Mouse (Mus musculus) myocyte (in vitro differentiated cells): ENCODE data around the gene Ninj2. TPM values are rescaled to one million over a fixed set of nuclear protein-coding genes. Genes with fewer than 3 reads are reported as not detected.

Experiments used
- H3K27me3 ChIP-seq: one replicate; pipeline ENCODE4 v1.6.1; 2011; ENCODE audit not compliant: control insufficient read depth, insufficient read depth, insufficient read length
- H3K36me3 ChIP-seq: one replicate; pipeline ENCODE4 v1.6.1; 2011; ENCODE audit not compliant: control insufficient read depth, insufficient read depth
- H3K4me2 ChIP-seq: one replicate; pipeline ENCODE4 v1.6.1; 2011; ENCODE audit warnings: low read depth, control low read depth
- H3K4me3 ChIP-seq: one replicate; pipeline ENCODE4 v1.5.1; 2011; ENCODE audit warnings: mild to moderate bottlenecking, control low read depth, moderate library complexity
- H3K79me2 ChIP-seq: one replicate; pipeline ENCODE4 v1.6.1; 2011; ENCODE audit not compliant: control insufficient read depth, insufficient read depth
- H3ac ChIP-seq: one replicate; pipeline ENCODE4 v1.6.1; 2011; ENCODE audit not compliant: control insufficient read depth, insufficient read length
- CEBPB ChIP-seq: IDR thresholded peaks from 2 replicates; pipeline ENCODE4 v1.6.1; 2011; ENCODE audit warnings: mild to moderate bottlenecking, moderate library complexity; ENCODE audit not compliant: poor library complexity, insufficient read depth, severe bottlenecking
- E2F4 ChIP-seq: IDR thresholded peaks from one replicate; pipeline ENCODE4 v1.6.1; 2011; ENCODE audit warnings: mild to moderate bottlenecking, control low read depth, moderate library complexity; ENCODE audit not compliant: insufficient read depth
- MAX ChIP-seq: IDR thresholded peaks from one replicate; pipeline ENCODE4 v1.6.1; 2011; ENCODE audit warnings: low read depth, mild to moderate bottlenecking, control low read depth
- MYOD1 ChIP-seq, 3 experiments: IDR thresholded peaks; one replicate each; pipeline ENCODE4 v1.6.1; 2011; ENCODE audit warnings: control low read depth in 2 of 3, low read depth in 2 of 3, mild to moderate bottlenecking in 2 of 3, moderate library complexity in 1 of 3; ENCODE audit not compliant: insufficient read length in 2 of 3, control insufficient read depth in 1 of 3
- MYOG ChIP-seq, 3 experiments: IDR thresholded peaks; one replicate each; pipeline ENCODE4 v1.6.1; 2011; ENCODE audit warnings: control low read depth in 2 of 3, low read depth in 2 of 3, mild to moderate bottlenecking in 2 of 3; ENCODE audit not compliant: insufficient read length in 2 of 3, control insufficient read depth in 1 of 3, insufficient read depth in 1 of 3
- POLR2A ChIP-seq: IDR thresholded peaks from one replicate; pipeline ENCODE4 v1.6.1; 2011; ENCODE audit warnings: low read depth, mild to moderate bottlenecking, control low read depth, moderate library complexity; ENCODE audit not compliant: insufficient read length
- POLR2AphosphoS2 ChIP-seq: IDR thresholded peaks from one replicate; pipeline ENCODE4 v1.6.1; 2011; ENCODE audit warnings: low read depth, control low read depth; ENCODE audit not compliant: insufficient read length
- REST ChIP-seq: IDR thresholded peaks from one replicate; pipeline ENCODE4 v1.6.1; 2011; ENCODE audit warnings: mild to moderate bottlenecking, control low read depth, moderate library complexity; ENCODE audit not compliant: insufficient read depth, insufficient read length
- SRF ChIP-seq: IDR thresholded peaks from one replicate; pipeline ENCODE4 v1.6.1; 2011; ENCODE audit warnings: low read depth; ENCODE audit not compliant: control insufficient read depth, insufficient read length
- TCF12 ChIP-seq: IDR thresholded peaks from one replicate; pipeline ENCODE4 v1.6.1; 2011; ENCODE audit warnings: mild to moderate bottlenecking, control low read depth; ENCODE audit not compliant: poor library complexity, insufficient read depth, severe bottlenecking
- TCF3 ChIP-seq: IDR thresholded peaks from one replicate; pipeline ENCODE4 v1.6.1; 2011; ENCODE audit warnings: low read depth, control low read depth; ENCODE audit not compliant: insufficient read length
- USF1 ChIP-seq: IDR thresholded peaks from one replicate; pipeline ENCODE4 v1.6.1; 2011; ENCODE audit warnings: low read depth, mild to moderate bottlenecking, control low read depth, moderate library complexity
- polyA plus RNA-seq: library from polyadenylated mRNA; unstranded; fragments of >200 nt; fragmentation: generic; extraction: Trizol; gene quantifications from one replicate; pipeline ENCODE4 v1.2.1, GENCODE M21; 2012; ENCODE audit warnings: missing spikeins

Ninj2 gene
- polyA plus RNA-seq, 1 experiment: 0.05 TPM

DNA sequence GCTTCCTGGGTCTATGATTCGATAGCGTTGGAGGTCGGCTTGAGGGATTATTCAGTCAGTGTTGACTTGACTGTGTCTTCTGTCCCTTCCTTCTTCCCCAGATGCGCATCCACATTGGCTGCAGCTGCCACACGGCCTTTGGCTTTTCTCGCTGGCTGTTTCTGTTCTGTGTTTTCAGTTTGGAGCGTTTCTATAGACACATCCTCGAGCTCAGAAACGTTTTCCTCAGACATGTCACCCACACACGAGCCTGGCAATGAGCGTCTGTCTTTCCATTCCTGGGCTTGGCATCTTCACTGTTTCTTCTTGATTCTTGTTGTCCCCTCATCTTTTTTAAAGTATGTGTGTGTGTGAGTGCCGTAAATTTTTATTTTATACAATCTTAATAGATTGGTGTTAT lies 8.1 kb downstream of the Ninj2 start:
- Histone ChIP-seq H3K79me2 (no peaks in the 10 kb centered on the region), H3K4me3 (no peak overlapping the region), H3K36me3 (no peaks in the 10 kb centered on the region), H3K4me2 (no peak overlapping the region), H3K27me3 (no peaks in the 10 kb centered on the region), H3ac (no peak overlapping the region)
- no peak for TF ChIP-seq MYOD1 (IDR thresholded peaks at IDR 0.05; ENCODE audit: control insufficient read depth in 1 of 3, insufficient read length in 2 of 3, low read depth in 2 of 3)
- TF ChIP-seq REST: no peak

DNA sequence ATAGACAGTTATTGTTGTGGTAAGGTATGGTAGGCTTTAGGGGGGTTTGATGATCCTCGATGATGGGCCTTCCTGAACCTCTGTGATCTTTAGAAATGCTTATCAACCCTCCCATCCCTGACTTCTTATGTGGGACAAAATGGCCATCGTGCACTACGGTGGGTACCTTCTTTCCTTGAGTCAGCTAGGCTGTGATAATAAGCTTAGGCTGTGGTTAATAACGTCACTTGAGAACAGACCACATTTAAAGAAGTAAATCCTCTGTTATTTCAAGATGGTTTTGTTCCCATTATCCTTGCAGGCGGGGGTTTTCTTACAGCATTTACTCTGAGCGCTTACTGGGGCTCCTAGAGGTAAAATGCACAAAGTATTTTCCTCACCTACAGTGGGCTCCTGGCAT lies 8.8 kb downstream of the Ninj2 start:
- H3K27me3 ChIP-seq: no peaks in the 10 kb centered on the region
- no peak overlapping the region for H3K4me3 ChIP-seq
- TF ChIP-seq USF1: no peak
- no peak for TF ChIP-seq POLR2AphosphoS2
- TF ChIP-seq POLR2A: no peak
- no peak for TF ChIP-seq SRF
- TF ChIP-seq MYOD1 (IDR thresholded peaks at IDR 0.05; ENCODE audit: control insufficient read depth in 1 of 3, insufficient read length in 2 of 3, low read depth in 2 of 3): no peak
- TF ChIP-seq CEBPB: no peak
- no peak for TF ChIP-seq TCF12
- TF ChIP-seq TCF3: no peak
- TF ChIP-seq E2F4: no peak
- TF ChIP-seq REST: no peak
- no peak for TF ChIP-seq MYOG (IDR thresholded peaks at IDR 0.05; ENCODE audit: control insufficient read depth in 1 of 3, insufficient read depth in 1 of 3, insufficient read length in 2 of 3, low read depth in 2 of 3)
- TF ChIP-seq MAX: no peak
- no peak overlapping the region for H3K4me2 ChIP-seq
- H3K79me2 ChIP-seq: no peaks in the 10 kb centered on the region
- no peak overlapping the region for H3ac ChIP-seq
- H3K36me3 ChIP-seq: no peaks in the 10 kb centered on the region

DNA sequence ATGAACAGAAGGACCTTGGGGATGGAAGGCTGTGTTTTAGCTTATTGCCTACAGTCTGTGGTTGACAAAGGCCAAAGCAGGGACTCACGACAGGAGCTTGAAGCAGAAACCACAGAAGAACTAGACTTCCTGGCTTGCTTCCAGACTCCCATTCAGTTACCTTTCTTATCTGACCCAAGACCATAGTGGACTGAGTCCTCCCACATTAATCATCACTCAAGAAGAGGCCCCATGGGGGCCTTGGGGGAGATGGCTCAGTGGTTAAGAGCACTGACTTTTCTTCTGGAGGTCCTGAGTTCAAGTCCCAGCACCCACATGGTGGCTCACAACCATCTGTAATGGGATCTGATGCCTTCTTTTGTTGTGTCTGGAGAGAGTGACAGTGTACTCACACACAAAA lies 10.0 kb downstream of the Ninj2 start:
- no peaks in the 10 kb centered on the region for H3K36me3 ChIP-seq

DNA sequence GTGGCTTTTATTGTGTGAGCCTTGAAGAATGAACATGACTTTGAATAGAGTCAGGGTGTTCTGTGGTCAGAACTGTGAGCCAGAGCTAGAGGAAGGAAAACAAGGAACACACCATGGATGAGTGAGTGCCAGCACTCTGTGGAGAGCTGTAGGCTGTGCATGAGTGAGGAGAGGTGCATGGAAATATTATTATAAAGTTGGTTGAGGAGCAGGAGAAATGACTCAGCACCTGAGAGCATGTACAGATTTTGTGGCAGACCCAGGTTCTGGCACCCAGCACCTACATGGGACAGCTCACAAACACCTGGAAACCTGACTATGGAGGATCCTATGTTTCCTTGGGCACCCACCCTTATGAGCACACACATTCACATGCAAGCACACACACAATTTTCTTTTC lies 11.9 kb downstream of the Ninj2 start:
- Histone ChIP-seq H3K4me3 (no peak overlapping the region), H3K4me2 (no peak overlapping the region), H3K27me3 (no peaks in the 10 kb centered on the region), H3K36me3 (no peaks in the 10 kb centered on the region), H3K79me2 (no peaks in the 10 kb centered on the region), H3ac (no peak overlapping the region)
- TF ChIP-seq MYOG (IDR thresholded peaks at IDR 0.05; ENCODE audit: control insufficient read depth in 1 of 3, insufficient read depth in 1 of 3, insufficient read length in 2 of 3, low read depth in 2 of 3): no peak
- no peak for TF ChIP-seq TCF3
- TF ChIP-seq REST: no peak
- no peak for TF ChIP-seq MAX
- TF ChIP-seq POLR2AphosphoS2: no peak
- TF ChIP-seq USF1: no peak
- no peak for TF ChIP-seq CEBPB
- TF ChIP-seq E2F4: no peak

More for the DNA sequence above, 10.0 kb downstream of the Ninj2 start:
- Histone ChIP-seq H3K4me2 (no peak overlapping the region), H3K79me2 (no peaks in the 10 kb centered on the region), H3K27me3 (no peaks in the 10 kb centered on the region), H3ac (no peak overlapping the region), H3K4me3 (no peak overlapping the region)
- TF ChIP-seq TCF12 (no peak), REST (no peak), USF1 (no peak), SRF (no peak), E2F4 (no peak), MYOG (IDR thresholded peaks at IDR 0.05; ENCODE audit: control insufficient read depth in 1 of 3, insufficient read depth in 1 of 3, insufficient read length in 2 of 3, low read depth in 2 of 3) (no peak), POLR2AphosphoS2 (no peak), MAX (no peak), CEBPB (no peak), MYOD1 (IDR thresholded peaks at IDR 0.05; ENCODE audit: control insufficient read depth in 1 of 3, insufficient read length in 2 of 3, low read depth in 2 of 3) (no peak), TCF3 (no peak), POLR2A (no peak)

DNA sequence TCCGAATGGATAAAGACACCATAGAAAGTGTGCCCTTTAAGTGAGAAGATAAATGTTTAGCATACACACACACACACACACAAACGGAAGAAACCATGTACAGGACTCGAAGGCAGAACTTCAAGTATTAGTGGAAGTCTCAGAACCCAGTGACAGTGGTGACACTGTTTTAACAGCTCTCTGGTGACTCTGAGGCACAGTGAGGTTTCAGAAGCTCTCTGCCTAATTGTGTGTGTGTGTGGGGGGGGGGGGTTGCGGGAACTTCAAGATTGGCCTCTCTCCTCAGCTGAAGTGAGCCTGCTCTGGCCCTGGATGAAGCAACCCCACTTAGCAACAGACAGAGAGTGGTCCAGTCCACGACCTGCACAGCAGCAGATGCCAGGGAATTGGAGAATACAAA lies 14.4 kb downstream of the Ninj2 start:
- Histone ChIP-seq H3K79me2 (no peaks in the 10 kb centered on the region), H3K4me2 (no peak overlapping the region), H3K27me3 (no peaks in the 10 kb centered on the region), H3ac (no peak overlapping the region), H3K36me3 (no peaks in the 10 kb centered on the region), H3K4me3 (no peak overlapping the region)
- TF ChIP-seq REST (no peak), MYOD1 (IDR thresholded peaks at IDR 0.05; ENCODE audit: control insufficient read depth in 1 of 3, insufficient read length in 2 of 3, low read depth in 2 of 3) (no peak), CEBPB (no peak), MYOG (IDR thresholded peaks at IDR 0.05; ENCODE audit: control insufficient read depth in 1 of 3, insufficient read depth in 1 of 3, insufficient read length in 2 of 3, low read depth in 2 of 3) (no peak), POLR2A (no peak)
